Mouse (Mus musculus) frontal cortex, adult (tissue): Measurements from ENCODE around the gene Vmn1r115.
"Not testable (repeated sequence)": the region's sequence is repeated elsewhere in the genome, so short reads cannot be mapped to it uniquely, and the experiment has no call there.

Source experiments
- ATAC-seq: cut with Nextera tagmentation; 2 replicates; pipeline ENCODE4 v1.9.2; 2017; ENCODE audit warnings: mild to moderate bottlenecking, moderate library complexity, mixed read lengths; ENCODE audit not compliant: low TSS enrichment

Vmn1r115 gene

GRCm38 (mm10) chr7:20844885-20845284 is at the start of gene Vmn1r115:
TSS of gene Vmn1r115 (minus strand) at chr7:20844985.
- not testable (repeated sequence) for ATAC-seq

- ATAC-seq, result not testable (repeated sequence)
Measured at GRCm38 (mm10) chr7:20884021-20884420, 39.2 kb upstream of the Vmn1r115 start, which contains the start of gene Vmn1r117. TSS of gene Vmn1r117 (minus strand) at chr7:20884121.

GRCm38 (mm10) chr7:20871956-20872355 is 27.2 kb upstream of the Vmn1r115 start, which contains the start of gene Vmn1r116:
TSS of gene Vmn1r116 (plus strand) at chr7:20872256.
- not testable (repeated sequence) for ATAC-seq

GRCm38 (mm10) chr7:20812086-20812485 is 32.7 kb downstream of the Vmn1r115 start, which contains the start of gene Vmn1r114:
TSS of gene Vmn1r114 (minus strand) at chr7:20812186.
- not testable (repeated sequence) for ATAC-seq
